Mouse (Mus musculus) MEL (cell line): ENCODE data around the gene Mrpl46.

Experiments used
- CTCF ChIP-seq, 3 experiments: IDR thresholded peaks in 2 of 3; conservative IDR thresholded peaks in 1 of 3; 2 replicates each; pipeline ENCODE4 v1.5.1; 2011 to 2012; ENCODE audit warnings: low read length in 3 of 3, low read depth in 2 of 3, mild to moderate bottlenecking in 2 of 3, improper control_type of control experiment in 1 of 3, inconsistent platforms in 1 of 3, mixed read lengths in 1 of 3, moderate library complexity in 1 of 3; ENCODE audit not compliant: control insufficient read depth in 1 of 3, insufficient read depth in 1 of 3, poor library complexity in 1 of 3, severe bottlenecking in 1 of 3
- EP300 ChIP-seq, 2 experiments: IDR thresholded peaks; 2 replicates each; pipeline ENCODE4 v1.6.1; 2011; ENCODE audit warnings: improper control_type of control experiment in 2 of 2, low read length in 2 of 2, low read depth in 1 of 2, mild to moderate bottlenecking in 1 of 2
- MAFK ChIP-seq: IDR thresholded peaks from 2 replicates; pipeline ENCODE4 v1.6.1; 2011; ENCODE audit warnings: low read depth, mild to moderate bottlenecking, low read length, improper control_type of control experiment, borderline replicate concordance
- NRF1 ChIP-seq: IDR thresholded peaks from 2 replicates; pipeline ENCODE4 v1.6.1; 2014; ENCODE audit warnings: low read depth, mild to moderate bottlenecking, inconsistent platforms, low read length, improper control_type of control experiment, moderate library complexity; ENCODE audit not compliant: poor library complexity, insufficient read depth, severe bottlenecking
- POLR2A ChIP-seq, 2 experiments: IDR thresholded peaks; 2 replicates each; pipeline ENCODE4 v1.6.1; 2011 to 2012; ENCODE audit warnings: low read length in 2 of 2, mild to moderate bottlenecking in 2 of 2, control low read depth in 1 of 2, improper control_type of control experiment in 1 of 2, low read depth in 1 of 2, moderate library complexity in 1 of 2; ENCODE audit not compliant: control insufficient read depth in 1 of 2, insufficient read depth in 1 of 2, poor library complexity in 1 of 2
- SMC3 ChIP-seq: IDR thresholded peaks from 2 replicates; pipeline ENCODE4 v1.6.1; 2011; ENCODE audit warnings: low read depth, low read length, improper control_type of control experiment
- UBTF ChIP-seq: IDR thresholded peaks from 2 replicates; pipeline ENCODE4 v1.6.1; 2012; ENCODE audit warnings: low read depth, mild to moderate bottlenecking, inconsistent platforms, low read length, improper control_type of control experiment, moderate library complexity, borderline replicate concordance; ENCODE audit not compliant: insufficient read depth
- USF1 ChIP-seq: IDR thresholded peaks from 2 replicates; pipeline ENCODE4 v1.6.1; 2014; ENCODE audit warnings: low read depth, mild to moderate bottlenecking, inconsistent platforms, low read length, improper control_type of control experiment, moderate library complexity
- ZC3H11A ChIP-seq: IDR thresholded peaks from 2 replicates; pipeline ENCODE4 v1.6.1; 2012; ENCODE audit warnings: low read depth, mild to moderate bottlenecking, inconsistent platforms, low read length, improper control_type of control experiment
- ZNF384 ChIP-seq: IDR thresholded peaks from 2 replicates; pipeline ENCODE4 v1.6.1; 2012; ENCODE audit warnings: low read depth, mild to moderate bottlenecking, inconsistent platforms, low read length, improper control_type of control experiment

DNA sequence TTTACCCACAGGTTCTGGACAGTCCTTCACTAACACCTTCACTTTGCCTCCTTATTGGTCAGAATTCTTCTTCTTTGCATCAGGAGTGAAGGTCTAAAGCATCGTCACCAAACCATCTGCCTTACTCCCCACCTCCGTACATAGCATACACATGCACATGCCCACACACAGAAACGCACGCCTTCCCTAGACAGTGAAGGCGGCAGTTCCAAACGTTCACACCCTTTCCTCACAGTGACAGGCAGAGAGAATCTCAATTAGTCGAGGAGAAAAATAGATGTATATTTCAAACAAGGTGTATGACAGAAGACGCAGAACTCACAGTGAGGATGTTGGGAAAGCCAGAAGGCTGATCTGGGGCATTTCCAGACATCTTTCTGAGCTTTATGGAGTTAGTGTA lies 51.9 kb downstream of the Mrpl46 start:
- TF ChIP-seq UBTF (no peak), CTCF (IDR thresholded peaks at IDR 0.05 in 2 of 3, conservative IDR thresholded peaks at IDR 0.05 in 1 of 3; ENCODE audit: control insufficient read depth in 1 of 3, insufficient read depth in 1 of 3, low read depth in 2 of 3, low read length in 3 of 3, poor library complexity in 1 of 3, severe bottlenecking in 1 of 3) (no peak), EP300 (IDR thresholded peaks at IDR 0.05; ENCODE audit: low read depth in 1 of 2, low read length in 2 of 2) (no peak), SMC3 (no peak), USF1 (no peak), MAFK (no peak), ZC3H11A (no peak), ZNF384 (no peak), NRF1 (no peak), POLR2A (IDR thresholded peaks at IDR 0.05; ENCODE audit: control insufficient read depth in 1 of 2, insufficient read depth in 1 of 2, low read depth in 1 of 2, low read length in 2 of 2, poor library complexity in 1 of 2) (no peak)
